Mouse (Mus musculus) erythroblast, embryonic 14.5 days (primary cell): ENCODE measurements around the gene Ankrd11.

Experiments
- GATA1 ChIP-seq: IDR thresholded peaks from 2 replicates; pipeline ENCODE4 v1.6.1; 2012; ENCODE audit warnings: low read length, inconsistent platforms, mixed read lengths
- TAL1 ChIP-seq: IDR thresholded peaks from 3 replicates; pipeline ENCODE4 v1.6.1; 2012; ENCODE audit warnings: low read length, inconsistent platforms, mixed read lengths

DNA sequence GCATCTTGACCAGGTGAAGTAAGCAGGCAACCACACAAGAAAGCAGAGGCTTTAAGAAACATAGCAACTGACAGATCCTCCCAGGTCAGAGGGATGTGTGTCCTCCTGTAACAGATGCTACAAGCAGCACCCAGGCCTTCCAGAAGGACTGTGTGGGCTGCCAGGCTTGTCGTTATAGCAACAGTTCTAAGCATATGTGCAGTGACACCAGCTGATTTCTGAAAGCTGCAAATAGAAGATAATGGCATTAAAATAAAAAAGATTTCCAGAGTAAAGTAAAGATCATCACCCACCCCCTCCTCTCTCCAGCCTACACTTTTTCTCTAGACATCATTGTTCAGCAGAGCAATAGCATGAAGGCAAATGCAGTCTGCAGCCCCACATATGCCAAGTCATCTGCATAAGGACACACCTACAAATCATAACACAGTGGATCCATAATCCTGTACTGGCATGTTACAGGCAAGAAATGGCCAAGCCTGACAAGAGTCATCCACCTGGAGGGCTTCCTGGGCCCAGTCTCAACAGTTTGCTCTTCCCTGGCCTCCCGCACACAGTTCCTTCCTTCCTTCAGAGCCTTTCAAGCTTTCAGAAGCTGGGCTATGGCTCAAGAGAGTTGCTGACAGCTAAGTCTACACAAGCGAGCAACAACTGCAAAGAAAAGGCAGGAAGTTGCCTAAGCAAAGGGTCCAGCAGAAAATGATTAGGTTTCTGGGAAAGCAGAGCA is 110.1 kb downstream of the Ankrd11 start:
- TF ChIP-seq TAL1, result no peak
- no peak for TF ChIP-seq GATA1
